Mouse (Mus musculus) olfactory bulb, adult 2 months (tissue): ENCODE results near the gene Snn. TPM values are rescaled to one million over a fixed set of nuclear protein-coding genes. Genes with fewer than 3 reads are reported as not detected.

ENCODE experiments used
- H3K27ac ChIP-seq: fragments of 200-500 bp; 2 replicates; pipeline ENCODE4 v1.5.1; 2012; ENCODE audit warnings: low read depth, low read length; ENCODE audit not compliant: insufficient read depth
- H3K4me1 ChIP-seq: fragments of 200-500 bp; 2 replicates; pipeline ENCODE4 v1.6.1; 2012; ENCODE audit warnings: low read length; ENCODE audit not compliant: control insufficient read depth, insufficient read depth
- H3K4me3 ChIP-seq: fragments of 200-500 bp; 2 replicates; pipeline ENCODE4 v1.5.1; 2012; ENCODE audit warnings: mild to moderate bottlenecking, low read depth, low read length, moderate library complexity; ENCODE audit not compliant: insufficient read depth
- CTCF ChIP-seq: fragments of 200-500 bp; IDR thresholded peaks from 2 replicates; pipeline ENCODE4 v1.5.1; 2012; ENCODE audit warnings: low read depth, mild to moderate bottlenecking, low read length, moderate library complexity; ENCODE audit not compliant: insufficient read depth
- POLR2A ChIP-seq: fragments of 200-500 bp; IDR thresholded peaks from 2 replicates; pipeline ENCODE4 v1.6.1; 2012; ENCODE audit warnings: mild to moderate bottlenecking, low read depth, low read length, moderate library complexity; ENCODE audit not compliant: insufficient read depth
- WGBS: fragments of 180-500 bp; shearing (Covaris S2); methylation state at CpG from one replicate; pipeline ENCODE4 v1.1.7; 2018; 5-methylcytosine and 5-hydroxymethylcytosine counted together
- polyA plus RNA-seq: library from polyadenylated mRNA; stranded (reverse); fragments of >200 nt; gene quantifications from 2 replicates; pipeline ENCODE4 v1.2.4, GENCODE M21; 2012; ENCODE audit warnings: low replicate concordance; ENCODE audit not compliant: missing spikeins, insufficient read depth, insufficient read length

The Snn gene
- polyA plus RNA-seq, 1 experiment = 106 TPM

- WGBS = 55% methylated on average over 6 of the region's 6 CpGs
- peaks cover 53% of the 10 kb centered on the region for H3K4me1 ChIP-seq
- peak overlapping the region; percentile 4 for H3K4me3 ChIP-seq
- no peak for TF ChIP-seq CTCF
- no peak for TF ChIP-seq POLR2A
- no peak overlapping the region for H3K27ac ChIP-seq
These were observed 8.5 kb downstream of the Snn start for GRCm38 (mm10) chr16:11069271-11069670.

DNA sequence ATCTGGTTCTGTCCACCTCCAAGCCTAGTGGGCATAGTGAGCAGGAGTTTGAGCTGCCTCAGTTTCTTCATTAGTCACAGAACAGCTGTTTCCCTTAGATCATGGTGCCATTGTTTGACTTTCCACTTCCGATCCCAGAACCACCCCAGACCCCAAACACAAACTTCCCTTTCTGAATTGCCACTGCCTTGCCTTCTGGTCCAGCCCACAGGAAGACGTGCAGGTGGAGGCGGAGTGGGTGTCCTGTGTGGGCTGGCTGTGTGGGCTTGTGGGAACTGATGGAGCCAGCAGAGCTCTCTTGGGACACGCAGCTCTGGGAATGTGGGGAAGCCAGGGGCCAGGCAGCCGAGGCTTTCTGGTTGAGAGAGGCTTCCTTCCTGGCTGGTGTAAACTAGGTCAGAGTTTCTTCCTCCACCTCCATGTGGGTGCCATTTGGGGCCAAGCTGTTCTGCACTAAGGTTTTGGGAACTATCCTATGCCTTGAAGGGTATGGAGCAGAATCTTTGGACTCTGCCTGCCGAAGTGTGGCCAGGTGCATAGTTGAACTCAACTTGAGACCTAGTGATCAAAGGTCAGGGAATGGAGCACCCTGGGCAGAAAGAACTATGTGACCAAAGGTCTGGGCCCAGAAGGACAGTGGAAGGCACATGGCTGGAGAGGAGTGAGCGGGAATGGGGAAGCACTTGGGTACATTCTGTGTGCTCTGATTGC, 9.1 kb downstream of the Snn start:
- Histone ChIP-seq H3K27ac (peak overlapping the region; percentile 16; the same call in 1 of the 2 replicates), H3K4me3 (0 out of 2 replicates have a peak overlapping the region, but pooled peaks have one; percentile 11), H3K4me1 (peaks cover 54% of the 10 kb centered on the region)
- TF ChIP-seq POLR2A (no peak), CTCF (no peak)
- WGBS = 56% methylated on average over 7 of the region's 7 CpGs

DNA sequence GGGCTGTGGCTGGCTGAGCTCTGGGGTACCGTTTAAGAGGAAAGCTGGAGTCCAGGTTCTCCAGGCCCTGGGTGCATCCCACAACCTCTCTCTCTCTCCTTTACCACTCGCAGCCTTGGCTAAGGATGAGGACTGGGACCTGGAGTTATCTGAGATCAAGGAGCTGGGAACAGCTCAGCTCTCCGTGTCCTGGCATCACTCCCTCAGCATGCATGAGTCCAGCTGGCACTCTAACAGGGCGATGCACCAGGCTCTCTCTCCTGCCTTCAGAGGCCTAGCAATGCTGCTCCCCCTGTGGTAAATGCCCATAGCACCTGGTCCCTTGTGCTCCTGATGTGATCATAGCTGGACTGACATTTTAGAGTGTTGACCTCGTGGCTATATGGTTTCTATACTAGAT, 10.4 kb downstream of the Snn start:
- Histone ChIP-seq H3K4me3 (no peak overlapping the region), H3K4me1 (peaks cover 61% of the 10 kb centered on the region), H3K27ac (0 out of 2 replicates have a peak overlapping the region, but pooled peaks have one; percentile 16)
- TF ChIP-seq CTCF (no peak), POLR2A (no peak)
- WGBS = 26% methylated on average over 5 of the region's 5 CpGs

GRCm38 (mm10) chr16:11071887-11072286, 11.1 kb downstream of the Snn start:
- Histone ChIP-seq H3K4me1 (peaks cover 61% of the 10 kb centered on the region), H3K27ac (peak overlapping the region; percentile 39; the same call in 1 of the 2 replicates), H3K4me3 (no peak overlapping the region)
- TF ChIP-seq CTCF = no peak
- no peak for TF ChIP-seq POLR2A
- WGBS = 71% methylated on average over 4 of the region's 4 CpGs

DNA sequence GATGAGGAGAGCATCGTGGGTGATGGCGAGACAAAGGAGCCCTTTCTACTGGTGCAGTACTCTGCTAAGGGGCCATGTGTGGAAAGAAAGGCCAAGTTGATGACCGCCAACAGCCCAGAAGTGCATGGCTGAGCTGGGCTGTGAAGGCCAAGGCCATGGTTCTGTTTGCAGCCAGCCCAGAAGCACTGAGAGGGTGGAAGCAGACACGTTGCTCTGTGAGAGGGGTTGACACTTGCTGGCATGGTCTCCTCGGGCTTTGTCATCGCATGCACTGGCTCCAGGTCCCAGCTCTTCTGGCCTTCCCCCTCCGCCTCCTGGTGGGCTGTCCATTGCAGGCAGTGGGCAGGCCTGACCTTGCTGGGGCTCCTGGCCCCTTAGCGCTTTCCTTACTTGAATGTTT, 11.7 kb downstream of the Snn start:
- Histone ChIP-seq H3K27ac (peak overlapping the region; percentile 39), H3K4me1 (peaks cover 60% of the 10 kb centered on the region), H3K4me3 (no peak overlapping the region)
- 48% methylated on average over 8 of the region's 8 CpGs for WGBS
- TF ChIP-seq POLR2A (no peak), CTCF (no peak)

DNA sequence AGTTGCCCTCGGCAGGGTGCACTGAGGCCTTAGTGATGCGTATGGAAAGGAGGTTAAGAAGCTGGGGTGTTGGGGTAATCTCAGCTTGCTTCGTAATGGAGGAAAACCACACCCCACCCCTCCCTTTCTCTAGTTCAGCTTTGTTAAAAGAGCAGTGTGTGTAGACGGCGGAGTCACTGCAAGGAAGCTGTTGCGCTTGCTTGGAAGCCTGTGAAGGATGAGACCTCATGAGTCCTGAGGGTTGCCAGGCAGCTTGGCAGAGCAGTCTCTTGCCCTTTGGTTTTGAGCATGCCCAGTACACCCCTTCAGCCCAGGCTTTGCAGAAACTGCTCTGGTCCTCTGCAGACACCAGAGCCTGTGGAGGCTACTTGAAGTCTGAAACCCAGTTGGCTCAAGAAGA, 12.3 kb downstream of the Snn start:
- Histone ChIP-seq H3K4me3 (no peak overlapping the region), H3K27ac (peak overlapping the region; percentile 39), H3K4me1 (peaks cover 60% of the 10 kb centered on the region)
- no peak for TF ChIP-seq POLR2A
- no peak for TF ChIP-seq CTCF
- 32% methylated on average over 6 of the region's 6 CpGs for WGBS

DNA sequence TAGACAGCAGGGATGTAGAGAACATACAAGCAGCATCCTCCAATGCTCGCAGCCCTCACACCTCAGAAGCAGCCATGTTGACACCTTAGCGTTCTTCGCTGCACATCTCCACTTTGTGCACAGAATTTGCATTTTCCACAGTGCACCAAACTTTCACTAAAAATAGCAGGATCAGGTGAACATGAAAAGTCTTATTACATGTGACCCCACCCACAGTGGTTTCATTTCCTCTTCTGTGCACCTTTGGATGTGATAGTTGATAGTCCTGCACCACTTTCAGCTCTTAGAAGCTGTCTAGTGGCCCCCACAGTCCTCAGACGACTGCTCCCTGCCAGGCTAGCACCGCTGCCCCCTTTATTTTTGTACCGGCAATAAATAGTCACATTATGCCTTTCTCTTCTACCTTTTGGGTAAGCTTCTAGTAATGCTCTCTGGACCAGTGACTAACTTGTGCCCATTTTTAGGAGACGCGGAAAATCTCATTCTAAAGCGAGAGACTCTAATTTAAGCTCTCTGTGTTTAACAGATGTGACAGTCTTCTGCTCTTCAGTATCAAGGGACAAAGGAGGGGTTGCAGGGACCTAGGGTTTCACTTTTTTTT, 17.0 kb downstream of the Snn start:
- 46% methylated on average over 9 of the region's 9 CpGs for WGBS
- Histone ChIP-seq H3K4me3 (no peak overlapping the region), H3K4me1 (peaks cover 30% of the 10 kb centered on the region), H3K27ac (peak overlapping the region; percentile 8)
- TF ChIP-seq CTCF (no peak), POLR2A (no peak)

- Histone ChIP-seq H3K4me1 (peaks cover 24% of the 10 kb centered on the region), H3K4me3 (no peak overlapping the region), H3K27ac (0 out of 2 replicates have a peak overlapping the region, but pooled peaks have one; percentile 0)
- WGBS = 31% methylated on average over 3 of the region's 3 CpGs
- TF ChIP-seq CTCF = no peak
- no peak for TF ChIP-seq POLR2A
These were observed 17.6 kb downstream of the Snn start for GRCm38 (mm10) chr16:11078216-11078869.

DNA sequence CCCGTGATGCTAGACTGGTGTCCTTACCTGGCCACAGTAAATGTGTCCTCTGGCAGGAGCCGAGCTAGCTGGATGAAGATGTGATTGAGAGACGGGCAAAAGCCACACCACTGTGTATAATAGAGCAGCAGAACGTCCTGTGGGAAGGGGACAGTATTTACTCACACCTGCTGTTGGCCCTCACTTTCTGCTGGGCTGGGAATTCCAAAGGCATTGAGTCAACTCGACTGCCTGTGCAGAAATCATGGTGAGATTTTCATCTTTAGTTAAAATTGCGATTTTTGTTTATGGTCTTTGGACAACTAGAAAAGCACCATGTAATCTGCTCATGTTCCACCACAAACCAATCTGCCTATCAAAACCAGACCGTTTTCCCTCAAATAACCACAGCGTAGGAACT, 23.4 kb downstream of the Snn start:
- H3K27ac ChIP-seq = no peak overlapping the region; the same call in 1 of the 2 replicates
- WGBS = 91% methylated on average over 8 of the region's 8 CpGs
- H3K4me3 ChIP-seq = no peak overlapping the region
- TF ChIP-seq POLR2A (no peak), CTCF (no peak)
- H3K4me1 ChIP-seq = peaks cover 13% of the 10 kb centered on the region
